Mouse (Mus musculus): ENCODE measurements around the gene Tcte1. TPM values are rescaled to one million over a fixed set of nuclear protein-coding genes. Genes with fewer than 3 reads are reported as not detected.

Gene Tcte1
- polyA plus RNA-seq, 1 experiment: 0.16 TPM

GRCm38 (mm10) chr17:45568990-45569389 lies 45.8 kb downstream of the Tcte1 start:
- H3K27me3 ChIP-seq (ENCODE audit: control insufficient read depth, insufficient read depth, low read length): no peaks in the 10 kb centered on the region
- no peak overlapping the region for H3K27ac ChIP-seq (ENCODE audit: insufficient read depth, low read length)
- whole genome bisulfite sequencing: 92% methylated on average over 12 of the region's 12 CpGs
- DNase-seq (ENCODE audit: low read depth in 1 of 2, low spot score in 2 of 2): no peak
- H3K36me3 ChIP-seq (ENCODE audit: control insufficient read depth, insufficient read depth, low read length): peaks cover 44% of the 10 kb centered on the region
- TF ChIP-seq CTCF (IDR thresholded peaks at IDR 0.05; ENCODE audit: extremely low read depth, insufficient read depth, insufficient read length, insufficient replicate concordance) (no peak), POLR2A (IDR thresholded peaks at IDR 0.05; ENCODE audit: low read depth, low read length) (no peak)
- no peak overlapping the region for H3K4me3 ChIP-seq (ENCODE audit: extremely low read depth, insufficient read depth, insufficient read length)
- H3K4me1 ChIP-seq (ENCODE audit: control insufficient read depth, insufficient read depth, insufficient read length): peaks cover 1% of the 10 kb centered on the region

GRCm38 (mm10) chr17:45569999-45570398 lies 46.8 kb downstream of the Tcte1 start:
- Histone ChIP-seq H3K27me3 (ENCODE audit: control insufficient read depth, insufficient read depth, low read length) (no peaks in the 10 kb centered on the region), H3K4me1 (ENCODE audit: control insufficient read depth, insufficient read depth, insufficient read length) (peaks cover 8% of the 10 kb centered on the region; the same call in 1 of the 2 replicates), H3K36me3 (ENCODE audit: control insufficient read depth, insufficient read depth, low read length) (peaks cover 44% of the 10 kb centered on the region), H3K27ac (ENCODE audit: insufficient read depth, low read length) (no peak overlapping the region), H3K4me3 (ENCODE audit: extremely low read depth, insufficient read depth, insufficient read length) (no peak overlapping the region)
- DNase-seq (ENCODE audit: low read depth in 1 of 2, low spot score in 2 of 2): no peak
- WGBS: 78% methylated on average over 4 of the region's 4 CpGs
- no peak for TF ChIP-seq POLR2A (IDR thresholded peaks at IDR 0.05; ENCODE audit: low read depth, low read length)
- TF ChIP-seq CTCF (IDR thresholded peaks at IDR 0.05; ENCODE audit: extremely low read depth, insufficient read depth, insufficient read length, insufficient replicate concordance): no peak

GRCm38 (mm10) chr17:45572103-45573086 lies 49.2 kb downstream of the Tcte1 start:
- Histone ChIP-seq H3K27ac (ENCODE audit: insufficient read depth, low read length) (peak overlapping the region; percentile 98), H3K4me1 (ENCODE audit: control insufficient read depth, insufficient read depth, insufficient read length) (peaks cover 8% of the 10 kb centered on the region; the same call in 1 of the 2 replicates), H3K36me3 (ENCODE audit: control insufficient read depth, insufficient read depth, low read length) (peaks cover 35% of the 10 kb centered on the region), H3K27me3 (ENCODE audit: control insufficient read depth, insufficient read depth, low read length) (no peaks in the 10 kb centered on the region), H3K4me3 (ENCODE audit: extremely low read depth, insufficient read depth, insufficient read length) (peak overlapping the region; percentile 94)
- DNase-seq (ENCODE audit: low read depth in 1 of 2, low spot score in 2 of 2): peak in 1 of 2 experiments; percentile 63
- under 1% methylated on average over 57 of the region's 57 CpGs for WGBS
- no peak for TF ChIP-seq CTCF (IDR thresholded peaks at IDR 0.05; ENCODE audit: extremely low read depth, insufficient read depth, insufficient read length, insufficient replicate concordance)

- TF ChIP-seq POLR2A (IDR thresholded peaks at IDR 0.05; ENCODE audit: low read depth, low read length) (peak; percentile 98), CTCF (IDR thresholded peaks at IDR 0.05; ENCODE audit: extremely low read depth, insufficient read depth, insufficient read length, insufficient replicate concordance) (no peak)
- DNase-seq (ENCODE audit: low read depth in 1 of 2, low spot score in 2 of 2): peak; percentile 95 to 98
- H3K4me3 ChIP-seq (ENCODE audit: extremely low read depth, insufficient read depth, insufficient read length): peak within 1 kb of the TSS; percentile 94
- no peaks in the 10 kb centered on the region for H3K27me3 ChIP-seq (ENCODE audit: control insufficient read depth, insufficient read depth, low read length)
- H3K36me3 ChIP-seq (ENCODE audit: control insufficient read depth, insufficient read depth, low read length): peaks cover 29% of the 10 kb centered on the region
- peaks cover 8% of the 10 kb centered on the region; the same call in 1 of the 2 replicates for H3K4me1 ChIP-seq (ENCODE audit: control insufficient read depth, insufficient read depth, insufficient read length)
- H3K27ac ChIP-seq (ENCODE audit: insufficient read depth, low read length): peak within 1 kb of the TSS; percentile 99
- WGBS: under 1% methylated on average over 41 of the region's 41 CpGs
Measured at GRCm38 (mm10) chr17:45573087-45573779, 50.0 kb downstream of the Tcte1 start, which contains the start of gene Hsp90ab1. Hsp90ab1 (minus strand) TSS chr17:45573271.

- WGBS: under 1% methylated on average over 16 of the region's 18 CpGs
- Histone ChIP-seq H3K27ac (ENCODE audit: insufficient read depth, low read length) (peak overlapping the region; percentile 99), H3K4me1 (ENCODE audit: control insufficient read depth, insufficient read depth, insufficient read length) (peaks cover 8% of the 10 kb centered on the region; the same call in 1 of the 2 replicates), H3K27me3 (ENCODE audit: control insufficient read depth, insufficient read depth, low read length) (no peaks in the 10 kb centered on the region), H3K4me3 (ENCODE audit: extremely low read depth, insufficient read depth, insufficient read length) (peak overlapping the region; percentile 94), H3K36me3 (ENCODE audit: control insufficient read depth, insufficient read depth, low read length) (peaks cover 26% of the 10 kb centered on the region)
- DNase-seq (ENCODE audit: low read depth in 1 of 2, low spot score in 2 of 2): peak; percentile 89 to 93
- TF ChIP-seq CTCF (IDR thresholded peaks at IDR 0.05; ENCODE audit: extremely low read depth, insufficient read depth, insufficient read length, insufficient replicate concordance): no peak
- 0 out of 2 replicates have a peak, but pooled peaks have one; percentile 8 for TF ChIP-seq POLR2A (IDR thresholded peaks at IDR 0.05; ENCODE audit: low read depth, low read length)
Measured at GRCm38 (mm10) chr17:45573780-45574123, 50.5 kb downstream of the Tcte1 start.

- H3K27ac ChIP-seq (ENCODE audit: insufficient read depth, low read length): peak overlapping the region; percentile 99
- peak overlapping the region; percentile 94 for H3K4me3 ChIP-seq (ENCODE audit: extremely low read depth, insufficient read depth, insufficient read length)
- H3K36me3 ChIP-seq (ENCODE audit: control insufficient read depth, insufficient read depth, low read length): peaks cover 21% of the 10 kb centered on the region
- DNase-seq (ENCODE audit: low read depth in 1 of 2, low spot score in 2 of 2): peak; percentile 65 to 76
- TF ChIP-seq POLR2A (IDR thresholded peaks at IDR 0.05; ENCODE audit: low read depth, low read length) (peak; percentile 46), CTCF (IDR thresholded peaks at IDR 0.05; ENCODE audit: extremely low read depth, insufficient read depth, insufficient read length, insufficient replicate concordance) (peak; percentile 1; the same call in 1 of the 2 replicates)
- peaks cover 8% of the 10 kb centered on the region; the same call in 1 of the 2 replicates for H3K4me1 ChIP-seq (ENCODE audit: control insufficient read depth, insufficient read depth, insufficient read length)
- no peaks in the 10 kb centered on the region for H3K27me3 ChIP-seq (ENCODE audit: control insufficient read depth, insufficient read depth, low read length)
- WGBS: 3% methylated on average over 17 of the region's 17 CpGs
Measured at GRCm38 (mm10) chr17:45574129-45574761, 51.0 kb downstream of the Tcte1 start.

Data from spleen, adult 2 months (tissue).